11 mouse cellular contexts compared by ENCODE assay signal in genomic region chr3:137156250-137156975, GRCm38 (mm10).
DNase-seq lines count a peak whose midpoint lies in the region; ATAC-seq and TF ChIP-seq lines count a peak whose summit lies in the region.
"Had no signal": no experiment of that assay in that cellular context is flagged by ENCODE, and none has a peak within 500 bp of the region (broad histone marks: within the 10 kb centered on the region; RNA-seq: fewer than 3 reads in every experiment).

No protein-coding gene starts in this region.

- H3K27me3 ChIP-seq in heart, postnatal 0 days (ENCODE audit: control insufficient read depth, insufficient read depth, low read length): no peaks in the 10 kb centered on the region
- H3K27me3 ChIP-seq in embryonic facial prominence, embryonic 10.5 days (replicated peaks; ENCODE audit: low read depth, poor library complexity, severe bottlenecking): no peaks in the 10 kb centered on the region
- H3K27me3 ChIP-seq in intestine, embryonic 16.5 days (replicated peaks; ENCODE audit: control insufficient read depth, insufficient read depth, low read length): no peaks in the 10 kb centered on the region
- no peaks in the 10 kb centered on the region for H3K27me3 ChIP-seq in liver, embryonic 14.5 days (ENCODE audit: control insufficient read depth, insufficient read depth, low read length)
- H3K27me3 ChIP-seq: neural tube, embryonic 12.5 days had no signal

- no peak for DNase-seq in heart, postnatal 0 days (ENCODE audit: low spot score)
- DNase-seq in heart, adult 8-10 months (ENCODE audit: low spot score): no peak
- no peak for DNase-seq in embryonic facial prominence, embryonic 10.5 days (ENCODE audit: low spot score)
- no peak for DNase-seq in liver, embryonic 14.5 days (ENCODE audit: low read depth in 3 of 3, low spot score in 3 of 3)
- DNase-seq in urinary bladder, adult 18-20 months (ENCODE audit: low spot score in 2 of 2): no peak
- no peak for DNase-seq in right cerebral cortex, adult 2 months (ENCODE audit: low spot score in 2 of 2)
- DNase-seq: cerebellum, adult 2 months; thymus, postnatal 25 days had no signal

- TF ChIP-seq EP300 in heart, postnatal 0 days (IDR thresholded peaks at IDR 0.05; ENCODE audit: low read depth): no peak
- TF ChIP-seq EP300 in liver, embryonic 14.5 days (IDR thresholded peaks at IDR 0.05; ENCODE audit: low read depth): no peak

- ATAC-seq in heart, postnatal 0 days (ENCODE audit: insufficient read depth, low read depth): no peak
- peak; percentile 93 for ATAC-seq in intestine, embryonic 16.5 days
- ATAC-seq in liver, embryonic 14.5 days (ENCODE audit: insufficient read depth): no peak
- ATAC-seq in monocyte, adult 5-6 weeks (replicated peaks; ENCODE audit: insufficient number of reproducible peaks, low FRiP score, low TSS enrichment, poor library complexity, severe bottlenecking): no peak

- H3K27ac ChIP-seq in heart, postnatal 0 days (ENCODE audit: low read depth): no peak overlapping the region
- H3K27ac ChIP-seq in embryonic facial prominence, embryonic 10.5 days (replicated peaks): peak overlapping the region; percentile 41
- no peak overlapping the region for H3K27ac ChIP-seq in intestine, embryonic 16.5 days (ENCODE audit: low read length)
- no peak overlapping the region for H3K27ac ChIP-seq in liver, embryonic 14.5 days
- H3K27ac ChIP-seq: neural tube, embryonic 12.5 days had no signal

- 40% methylated on average over 11 of the region's 11 CpGs for WGBS in heart, postnatal 0 days
- WGBS in embryonic facial prominence, embryonic 10.5 days: 68% methylated on average over 11 of the region's 11 CpGs
- 53% methylated on average over 11 of the region's 11 CpGs for WGBS in intestine, embryonic 16.5 days
- 41% methylated on average over 11 of the region's 11 CpGs for WGBS in liver, embryonic 14.5 days (ENCODE audit: insufficient replicate concordance)

- H3K9me3 ChIP-seq in heart, postnatal 0 days (replicated peaks; ENCODE audit: control insufficient read depth, low read length): no peaks in the 10 kb centered on the region
- H3K9me3 ChIP-seq in embryonic facial prominence, embryonic 10.5 days: no peaks in the 10 kb centered on the region
- no peaks in the 10 kb centered on the region for H3K9me3 ChIP-seq in intestine, embryonic 16.5 days (ENCODE audit: control insufficient read depth, low read length)
- H3K9me3 ChIP-seq in liver, embryonic 14.5 days (ENCODE audit: control insufficient read depth, low read length): no peaks in the 10 kb centered on the region
- H3K9me3 ChIP-seq: neural tube, embryonic 12.5 days had no signal

- no peak overlapping the region for H3K4me3 ChIP-seq in heart, postnatal 0 days (ENCODE audit: low read depth, low read length)
- H3K4me3 ChIP-seq in embryonic facial prominence, embryonic 10.5 days: no peak overlapping the region
- H3K4me3 ChIP-seq in intestine, embryonic 16.5 days (ENCODE audit: low read length): no peak overlapping the region
- H3K4me3 ChIP-seq in liver, embryonic 14.5 days (ENCODE audit: insufficient read depth in 1 of 2, low read depth in 2 of 2, low read length in 2 of 2): no peak overlapping the region
- H3K4me3 ChIP-seq: neural tube, embryonic 12.5 days had no signal

- no peaks in the 10 kb centered on the region for H3K36me3 ChIP-seq in heart, postnatal 0 days (replicated peaks; ENCODE audit: control insufficient read depth, insufficient read depth, low read length)
- no peaks in the 10 kb centered on the region for H3K36me3 ChIP-seq in embryonic facial prominence, embryonic 10.5 days (replicated peaks)
- no peaks in the 10 kb centered on the region for H3K36me3 ChIP-seq in intestine, embryonic 16.5 days (ENCODE audit: control insufficient read depth, insufficient read depth, low read length)
- no peaks in the 10 kb centered on the region for H3K36me3 ChIP-seq in liver, embryonic 14.5 days (replicated peaks; ENCODE audit: control insufficient read depth, insufficient read depth, low read depth)
- H3K36me3 ChIP-seq: neural tube, embryonic 12.5 days had no signal

- peak overlapping the region; percentile 27; the same call in 1 of the 2 replicates for H3K4me2 ChIP-seq in heart, postnatal 0 days (ENCODE audit: low read depth, low read length)
- H3K4me2 ChIP-seq in intestine, embryonic 16.5 days (ENCODE audit: low read depth, low read length): peak overlapping the region; percentile 34
- H3K4me2 ChIP-seq in liver, embryonic 14.5 days (ENCODE audit: low read depth): peak overlapping the region; percentile 18
- H3K4me2 ChIP-seq: neural tube, embryonic 12.5 days had no signal

- no peak overlapping the region for H3K9ac ChIP-seq in heart, postnatal 0 days (replicated peaks; ENCODE audit: low read depth, low read length)
- H3K9ac ChIP-seq in intestine, embryonic 16.5 days (ENCODE audit: low read depth, low read length): no peak overlapping the region
- H3K9ac ChIP-seq in liver, embryonic 14.5 days (replicated peaks): no peak overlapping the region
- H3K9ac ChIP-seq: neural tube, embryonic 12.5 days had no signal

- no peaks in the 10 kb centered on the region for H3K4me1 ChIP-seq in heart, postnatal 0 days (ENCODE audit: control insufficient read depth, insufficient read depth)
- peaks cover 6% of the 10 kb centered on the region for H3K4me1 ChIP-seq in embryonic facial prominence, embryonic 10.5 days
- H3K4me1 ChIP-seq in intestine, embryonic 16.5 days (ENCODE audit: control insufficient read depth, insufficient read depth, low read length): no peaks in the 10 kb centered on the region
- no peaks in the 10 kb centered on the region for H3K4me1 ChIP-seq in liver, embryonic 14.5 days (replicated peaks; ENCODE audit: control insufficient read depth in 2 of 2, insufficient read depth in 2 of 2, low read length in 1 of 2)

- TF ChIP-seq CTCF in heart, postnatal 0 days (IDR thresholded peaks at IDR 0.05; ENCODE audit: low read depth): no peak
- no peak for TF ChIP-seq CTCF in liver, embryonic 14.5 days (IDR thresholded peaks at IDR 0.05; ENCODE audit: low read depth)
